Mouse (Mus musculus): ENCODE measurements around the gene Catip. TPM values are rescaled to one million over a fixed set of nuclear protein-coding genes. Genes with fewer than 3 reads are reported as not detected.

Catip gene
- total RNA-seq, 2 experiments from 2014 or later: 1.2 to 1.7 TPM

DNA sequence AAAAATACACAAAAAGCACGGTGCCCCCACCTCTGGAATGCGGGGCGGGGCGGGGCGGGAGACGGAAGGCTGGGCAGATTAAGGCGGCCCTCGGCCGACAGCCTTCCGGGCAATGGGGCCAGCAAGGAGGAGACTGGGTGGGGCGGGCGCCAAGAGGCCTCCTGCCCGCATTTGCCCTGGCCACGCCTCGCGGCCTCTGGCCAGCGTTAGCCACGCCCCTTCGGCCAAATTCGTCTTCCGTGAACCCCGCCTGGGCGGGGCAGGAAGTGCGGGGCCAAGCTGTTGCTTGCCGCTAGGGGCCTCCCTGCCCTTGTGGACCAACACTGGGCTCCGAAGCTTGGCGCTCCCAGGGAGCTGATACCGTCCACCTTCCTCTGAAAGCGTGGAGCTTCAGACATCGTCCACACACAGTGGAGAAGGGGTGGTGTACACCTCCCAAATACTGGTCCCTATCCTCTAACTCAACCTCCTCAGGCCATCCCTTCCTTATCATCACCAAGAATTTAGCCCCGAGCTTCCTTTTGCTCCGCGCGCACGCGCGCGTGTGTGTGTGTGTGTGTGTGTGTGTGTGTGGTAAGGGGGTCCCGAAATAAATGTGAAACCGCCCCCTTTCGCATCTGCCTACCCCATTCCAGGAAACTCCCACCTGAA is 35.5 kb downstream of the Catip start:
- DNase-seq (ENCODE audit: low spot score in 2 of 2): peak; percentile 85 to 92

DNA sequence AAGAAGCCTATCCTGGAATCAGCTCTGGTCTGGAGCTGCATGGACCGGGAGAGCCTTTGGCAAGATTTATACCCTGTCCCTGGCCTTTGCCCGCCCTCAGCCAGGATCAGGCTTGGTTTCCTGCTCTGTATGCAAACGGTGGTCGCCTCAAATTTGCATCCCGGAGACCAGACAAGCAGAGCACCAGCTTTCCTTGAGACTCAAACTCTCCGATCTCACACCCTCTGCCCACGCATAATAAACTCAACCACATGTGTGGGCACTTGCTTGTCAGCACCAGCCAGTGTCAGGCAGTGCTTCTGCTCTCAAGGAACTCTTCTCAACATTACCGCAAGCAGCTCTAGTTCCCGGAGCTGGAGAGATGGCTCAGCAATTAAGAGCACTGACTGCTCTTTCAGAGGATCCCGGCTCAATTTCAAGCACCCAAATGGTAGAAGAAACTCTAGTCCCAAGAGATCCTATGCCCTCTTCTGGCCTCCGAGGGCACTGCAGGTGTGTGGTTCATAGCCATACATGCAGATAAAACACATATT is 36.1 kb downstream of the Catip start:
- DNase-seq (ENCODE audit: low spot score in 2 of 2): peak; percentile 65 to 72

DNA sequence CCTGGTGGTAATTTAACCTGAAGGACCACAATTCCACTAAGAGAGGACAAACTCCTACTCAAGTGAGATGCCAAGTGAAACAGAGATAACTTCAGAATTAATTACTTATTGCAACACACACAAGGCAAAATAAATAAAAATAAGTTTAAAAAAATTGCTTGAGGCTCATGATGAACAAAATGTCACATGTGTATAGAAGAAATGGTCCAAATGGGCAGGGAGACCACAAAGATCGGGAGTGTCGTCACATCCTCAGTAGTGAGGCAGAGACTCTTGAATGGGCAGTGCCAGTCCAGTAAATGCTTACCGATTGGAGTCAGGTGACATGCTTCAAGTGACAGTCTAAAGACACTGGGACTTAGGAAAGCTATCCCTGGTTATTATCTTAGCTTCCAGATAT is 38.6 kb downstream of the Catip start:
- DNase-seq (ENCODE audit: low spot score in 2 of 2): no peak

DNA sequence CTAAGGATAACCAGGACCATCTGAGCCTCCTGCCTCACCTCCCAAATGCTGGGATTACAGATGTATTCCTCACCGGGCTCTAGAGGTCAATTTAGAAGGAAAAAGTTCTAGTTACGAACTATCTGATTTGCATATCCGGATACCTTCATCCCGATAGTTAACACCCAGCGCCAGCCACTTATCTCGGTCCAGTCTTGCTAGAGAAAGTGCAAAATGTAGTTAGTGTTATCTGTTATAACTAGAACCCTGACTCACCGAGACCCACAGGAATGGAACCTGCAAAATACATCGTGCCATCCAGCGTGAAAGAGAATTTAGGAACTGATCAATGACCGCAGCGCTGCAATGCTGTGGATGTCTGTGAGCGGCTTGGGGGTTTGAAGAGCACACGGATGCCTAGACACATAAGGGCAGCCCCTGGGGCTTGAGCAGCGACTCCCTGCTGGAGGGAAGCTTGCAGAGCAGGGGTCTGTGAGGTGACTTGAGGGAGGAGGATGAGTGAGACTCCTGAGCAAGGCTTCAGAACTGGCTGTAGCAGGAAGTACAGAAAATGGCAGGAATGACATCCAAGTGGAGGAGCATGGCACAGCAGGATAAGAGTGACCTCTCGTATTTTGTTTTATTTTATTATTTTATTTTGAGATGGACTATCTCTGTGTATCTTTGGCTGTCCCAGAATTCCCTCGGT is 39.3 kb downstream of the Catip start:
- no peak for DNase-seq (ENCODE audit: low spot score in 2 of 2)

DNA sequence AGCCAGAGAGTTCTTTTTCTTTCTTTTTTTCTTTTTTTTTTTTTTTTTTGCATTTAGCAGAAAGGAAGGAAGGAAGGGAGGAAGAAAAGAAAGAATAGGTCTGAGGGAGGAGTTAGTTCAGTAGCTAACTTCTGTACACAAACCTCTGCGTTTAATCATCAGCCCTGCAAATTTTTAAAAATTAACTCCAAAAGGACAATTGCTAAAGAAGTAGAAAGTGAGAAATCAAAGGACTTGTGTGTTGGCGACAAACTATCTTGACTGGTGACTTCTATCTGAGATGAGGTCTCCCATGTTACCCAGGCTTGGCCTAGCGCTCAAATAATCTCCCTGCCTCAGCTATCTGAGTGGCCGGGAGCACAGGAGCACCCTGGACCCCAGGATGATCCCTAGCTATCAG is 42.3 kb downstream of the Catip start:
- no peak for DNase-seq (ENCODE audit: low spot score in 2 of 2)

DNA sequence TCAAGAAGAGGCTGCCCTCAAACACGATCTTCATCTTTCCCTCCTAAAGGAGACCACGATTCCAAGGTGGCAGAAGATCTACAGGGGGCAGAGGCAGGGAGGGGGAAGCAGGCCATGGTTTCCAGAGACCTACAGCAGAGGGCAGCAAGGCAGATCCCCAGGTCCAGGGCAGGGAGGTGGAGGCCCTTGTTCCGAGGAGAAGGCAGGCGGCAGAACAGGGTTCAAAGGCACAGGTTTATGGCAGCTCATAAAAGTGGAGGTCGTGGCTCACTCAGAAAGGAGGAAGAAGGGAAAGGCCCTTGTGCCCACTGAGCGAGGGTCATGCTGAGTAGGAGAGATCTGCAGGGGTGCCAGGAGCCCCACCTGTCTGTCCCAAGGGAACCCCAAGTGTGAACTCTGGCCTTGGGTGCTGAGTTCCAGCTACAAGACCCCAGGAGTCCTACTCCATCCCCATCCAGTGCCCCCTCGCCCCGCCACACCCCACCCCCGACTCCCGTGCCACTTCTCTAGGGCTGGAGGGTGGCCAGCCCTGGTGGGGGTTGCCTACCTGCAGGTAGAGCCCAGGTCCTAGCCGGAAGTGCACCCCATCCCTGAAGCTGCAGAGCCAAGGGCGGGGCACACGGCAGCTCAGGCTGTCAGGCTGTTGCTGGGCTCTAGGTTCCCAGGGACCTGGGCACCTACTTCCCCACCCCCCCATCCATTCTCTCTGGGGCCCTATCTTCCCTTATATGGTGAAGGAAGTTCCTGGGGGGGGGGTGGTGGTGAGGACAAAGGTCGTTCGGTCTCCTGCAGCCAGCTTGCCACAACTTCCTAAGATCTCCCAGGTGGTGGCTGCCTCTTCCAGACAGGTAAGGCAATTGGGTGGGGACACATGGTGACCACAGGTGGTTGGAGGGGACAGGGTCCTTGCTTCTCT is 46.9 kb downstream of the Catip start, which contains the start of gene Vil1:
TSS of gene Vil1 (plus strand) at position 788 of the 916 bp plus-strand sequence.
- DNase-seq (ENCODE audit: low spot score in 2 of 2): no peak

DNA sequence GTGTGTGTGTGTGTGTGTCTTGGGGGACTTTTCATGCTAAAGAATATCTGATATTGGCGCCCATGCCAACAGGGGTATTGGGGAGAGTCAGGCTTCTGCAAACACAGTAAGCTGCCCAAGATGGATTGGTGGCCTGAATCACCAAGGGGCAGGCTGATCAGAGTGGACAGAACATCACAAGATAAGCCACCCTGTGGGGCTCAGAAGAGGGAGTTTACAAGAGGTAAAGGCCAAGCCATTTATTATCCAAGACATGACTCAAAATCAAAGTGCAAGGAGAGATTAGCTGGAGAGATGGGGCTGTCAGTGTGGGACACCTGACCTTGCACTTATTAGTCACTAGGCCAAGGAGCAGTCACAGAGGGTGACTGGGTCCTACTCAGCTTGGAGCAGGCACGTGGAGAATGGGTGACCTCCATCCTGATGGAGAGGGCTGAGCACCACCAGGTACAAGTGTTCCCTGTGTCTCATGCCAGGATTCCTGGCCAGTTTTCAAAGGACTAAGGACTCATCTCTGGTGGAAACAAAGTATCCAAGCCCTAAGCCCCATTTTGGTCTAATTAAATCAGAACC is 49.9 kb downstream of the Catip start:
- DNase-seq (ENCODE audit: low spot score in 2 of 2): no peak

DNA sequence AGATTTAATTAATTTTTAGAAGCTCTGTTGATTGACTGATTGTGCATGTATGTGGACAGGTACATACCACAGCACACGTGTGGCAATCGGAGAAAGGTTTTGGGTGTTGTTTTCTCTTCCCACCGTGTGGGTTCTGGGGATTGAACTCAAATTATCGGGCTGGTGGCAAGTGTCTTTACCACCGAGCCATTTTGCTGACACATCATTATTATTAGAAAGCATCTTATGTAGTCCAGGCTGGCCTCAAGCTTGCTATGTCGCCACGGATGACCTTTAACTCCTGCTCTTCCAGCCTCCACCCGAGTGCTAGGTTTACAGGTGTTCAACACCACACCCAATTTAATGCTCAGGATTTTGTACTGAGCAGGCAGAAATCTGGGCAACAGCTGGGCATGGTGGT is 50.8 kb downstream of the Catip start:
- no peak for DNase-seq (ENCODE audit: low spot score in 2 of 2)

DNA sequence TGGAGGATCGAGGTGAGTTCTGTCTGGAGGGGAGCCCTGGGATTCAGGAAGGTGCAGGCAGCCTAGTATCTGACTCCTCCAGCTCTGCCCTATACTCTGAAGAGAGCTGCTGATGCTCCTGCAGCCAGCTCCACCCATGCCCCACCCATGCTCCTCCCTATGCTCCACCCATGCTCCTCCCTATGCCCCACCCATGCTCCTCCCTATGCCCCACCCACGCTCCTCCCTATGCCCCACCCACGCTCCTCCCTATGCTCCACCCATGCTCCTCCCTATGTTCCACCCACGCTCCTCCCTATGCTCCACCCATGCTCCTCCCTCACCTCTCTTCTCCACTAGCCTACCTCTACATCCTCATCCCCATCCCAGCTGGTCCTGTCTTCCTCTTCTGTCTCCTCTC is 53.2 kb downstream of the Catip start:
- DNase-seq (ENCODE audit: low spot score in 2 of 2): no peak

Small RNA genes within 50 kb of the gene (microRNA-seq; reads per million reads assigned to microRNA genes)
- gene Mir26b: 2,745 to 4,137 reads per million in 2 experiments

Other genes with a start within 250 kb of the Catip start
- gene Tns1, start 237.7 kb upstream of the Catip start, total RNA-seq (2021): 10 to 100 TPM; 35.2 to 35.3 TPM
- gene Rufy4, start 236.6 kb upstream of the Catip start, total RNA-seq (2021): under 1 TPM in 1 of 2 experiments, not detected in 1; 0.21 TPM
- gene Cxcr2, start 208.1 kb upstream of the Catip start, total RNA-seq (2021): under 1 TPM; 0.13 to 0.25 TPM
- gene Cxcr1, start 167.5 kb upstream of the Catip start, total RNA-seq (2021): not detected
- 100 to 1,000 TPM; 324 to 330 TPM for gene Arpc2, start 126.0 kb upstream of the Catip start, total RNA-seq (2021)
- not detected for gene Gpbar1, start 83.6 kb upstream of the Catip start, total RNA-seq (2021)
- gene Aamp, start 77.4 kb upstream of the Catip start, total RNA-seq (2021): 100 to 1,000 TPM; 141 to 158 TPM
- gene Pnkd, start 77.2 kb upstream of the Catip start, total RNA-seq (2021): 100 to 1,000 TPM; 125 to 130 TPM
- 10 to 100 TPM; 10.5 to 11.6 TPM for gene Tmbim1, start 56.5 kb upstream of the Catip start, total RNA-seq (2021)
- gene Slc11a1, start 13.1 kb downstream of the Catip start, total RNA-seq (2021): 1 to 10 TPM; 2.0 to 3.0 TPM
- gene Ctdsp1, start 29.4 kb downstream of the Catip start, total RNA-seq (2021): 10 to 100 TPM; 23.8 to 27.2 TPM
- gene Vil1, start 47.3 kb downstream of the Catip start, total RNA-seq (2021): 1 to 10 TPM in 1 of 2 experiments, under 1 TPM in 1; 0.31 to 1.2 TPM
- 10 to 100 TPM; 37.2 to 38.1 TPM for gene Cnot9, start 143.9 kb downstream of the Catip start, total RNA-seq (2021)
- gene Plcd4, start 180.8 kb downstream of the Catip start, total RNA-seq (2021): 10 to 100 TPM; 15.1 to 17.3 TPM
- 10 to 100 TPM; 18.1 to 21.9 TPM for gene Usp37, start 182.2 kb downstream of the Catip start, total RNA-seq (2021)
- 10 to 100 TPM; 24.8 TPM for gene Zfp142, start 226.1 kb downstream of the Catip start, total RNA-seq (2021)
- gene Bcs1l, start 226.2 kb downstream of the Catip start, total RNA-seq (2021): 10 to 100 TPM; 20.6 to 21.5 TPM
- 10 to 100 TPM; 48.9 to 60.6 TPM for gene Rnf25, start 239.3 kb downstream of the Catip start, total RNA-seq (2021)
- 10 to 100 TPM in 1 of 2 experiments, 1 to 10 TPM in 1; 8.4 to 11.4 TPM for gene Stk36, start 239.3 kb downstream of the Catip start, total RNA-seq (2021)